Mouse (Mus musculus): ENCODE data around the gene Ccr1l1. TPM values are rescaled to one million over a fixed set of nuclear protein-coding genes. Genes with fewer than 3 reads are reported as not detected.
"Not testable (repeated sequence)": the region's sequence is repeated elsewhere in the genome, so short reads cannot be mapped to it uniquely, and the experiment has no call there.

Gene Ccr1l1
- polyA plus RNA-seq, 1 experiment from 2014 or later, result not detected

GRCm38 (mm10) chr9:123997719-123998118 lies 19.5 kb upstream of the Ccr1l1 start:
- no peak overlapping the region for H3K4me2 ChIP-seq (ENCODE audit: low read length)
- H3K9me3 ChIP-seq (ENCODE audit: control insufficient read depth, low read length), result no peaks in the 10 kb centered on the region
- no peaks in the 10 kb centered on the region for H3K4me1 ChIP-seq (ENCODE audit: control insufficient read depth in 2 of 2, insufficient read depth in 2 of 2, low read length in 2 of 2)
- WGBS, result 48% methylated on average over 3 of the region's 3 CpGs
- no peak for ATAC-seq (ENCODE audit: insufficient number of reproducible peaks, insufficient read depth, low FRiP score, low read depth)
- H3K36me3 ChIP-seq (ENCODE audit: control insufficient read depth, insufficient read depth, low read length), result no peaks in the 10 kb centered on the region
- no peak overlapping the region for H3K27ac ChIP-seq (replicated peaks in 1 of 2; ENCODE audit: control insufficient read depth in 1 of 2, insufficient read depth in 1 of 2, low read depth in 2 of 2, low read length in 2 of 2)
- no peak overlapping the region for H3K4me3 ChIP-seq (ENCODE audit: control insufficient read depth in 1 of 2, insufficient read depth in 1 of 2, low read depth in 1 of 2, low read length in 2 of 2)
- no peak overlapping the region for H3K9ac ChIP-seq (ENCODE audit: low read length)
- H3K27me3 ChIP-seq (ENCODE audit: control insufficient read depth, insufficient read depth, low read length), result no peaks in the 10 kb centered on the region

DNA sequence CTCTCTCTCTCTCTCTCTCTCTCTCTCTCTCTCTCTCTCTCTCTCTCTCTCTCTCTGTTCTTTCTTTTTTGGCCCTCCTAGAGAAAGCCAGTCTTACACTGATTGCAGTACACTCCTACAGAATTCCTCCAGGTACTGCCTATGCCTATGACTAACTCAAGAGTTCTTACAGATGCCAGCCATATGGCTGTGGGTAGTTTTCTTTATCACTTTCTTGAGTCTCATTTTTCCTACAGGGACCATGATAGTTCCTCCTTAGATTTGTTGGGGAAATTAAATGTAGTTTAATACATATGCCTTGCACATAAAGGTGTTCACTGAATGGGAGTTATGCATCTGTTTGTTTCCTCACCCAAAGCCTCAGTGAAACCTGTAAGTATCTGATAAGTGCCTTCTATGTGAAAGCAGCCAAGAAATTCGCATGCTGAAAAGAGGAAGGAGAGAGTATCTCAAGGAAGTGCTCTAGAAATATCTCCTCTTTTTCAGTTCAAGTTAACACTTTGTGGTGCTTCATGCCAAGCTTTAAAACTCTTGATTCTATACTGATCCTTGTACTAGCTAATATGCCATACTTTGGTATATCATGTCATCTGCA lies 13.2 kb upstream of the Ccr1l1 start:
- Histone ChIP-seq H3K4me2 (ENCODE audit: low read length) (no peak overlapping the region), H3K9me3 (ENCODE audit: control insufficient read depth, low read length) (no peaks in the 10 kb centered on the region), H3K4me1 (ENCODE audit: control insufficient read depth in 2 of 2, insufficient read depth in 2 of 2, low read length in 2 of 2) (no peaks in the 10 kb centered on the region), H3K27me3 (ENCODE audit: control insufficient read depth, insufficient read depth, low read length) (no peaks in the 10 kb centered on the region), H3K27ac (replicated peaks in 1 of 2; ENCODE audit: control insufficient read depth in 1 of 2, insufficient read depth in 1 of 2, low read depth in 2 of 2, low read length in 2 of 2) (no peak overlapping the region), H3K4me3 (ENCODE audit: control insufficient read depth in 1 of 2, insufficient read depth in 1 of 2, low read depth in 1 of 2, low read length in 2 of 2) (no peak overlapping the region), H3K9ac (ENCODE audit: low read length) (no peak overlapping the region), H3K36me3 (ENCODE audit: control insufficient read depth, insufficient read depth, low read length) (no peaks in the 10 kb centered on the region)
- ATAC-seq (ENCODE audit: insufficient number of reproducible peaks, insufficient read depth, low FRiP score, low read depth), result no peak
- WGBS, result 27% methylated on average over 1 of the region's 1 CpGs

DNA sequence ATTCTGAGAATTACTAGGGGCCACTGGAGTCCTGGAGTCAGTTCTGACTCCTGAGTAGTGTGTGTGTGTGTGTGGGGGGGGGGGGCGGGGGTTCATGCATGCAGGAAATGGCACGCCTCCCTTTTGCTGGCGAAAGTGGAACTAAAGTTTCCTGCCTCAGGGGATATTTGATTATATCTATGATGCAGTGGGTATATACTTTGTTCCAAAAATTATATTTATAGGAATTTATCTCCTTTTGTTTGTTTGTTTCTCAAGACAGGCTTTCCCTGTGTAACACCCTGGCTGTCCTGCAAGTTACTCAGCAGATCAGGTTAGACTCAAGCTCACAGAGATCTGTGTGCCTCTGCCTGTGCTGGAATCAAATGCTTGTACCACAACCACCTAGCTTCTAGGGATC lies 11.5 kb upstream of the Ccr1l1 start:
- H3K27me3 ChIP-seq (ENCODE audit: control insufficient read depth, insufficient read depth, low read length), result no peaks in the 10 kb centered on the region
- H3K36me3 ChIP-seq (ENCODE audit: control insufficient read depth, insufficient read depth, low read length), result no peaks in the 10 kb centered on the region
- no peak overlapping the region for H3K27ac ChIP-seq (replicated peaks in 1 of 2; ENCODE audit: control insufficient read depth in 1 of 2, insufficient read depth in 1 of 2, low read depth in 2 of 2, low read length in 2 of 2)
- no peaks in the 10 kb centered on the region for H3K4me1 ChIP-seq (ENCODE audit: control insufficient read depth in 2 of 2, insufficient read depth in 2 of 2, low read length in 2 of 2)
- no peak overlapping the region for H3K4me2 ChIP-seq (ENCODE audit: low read length)
- no peaks in the 10 kb centered on the region for H3K9me3 ChIP-seq (ENCODE audit: control insufficient read depth, low read length)
- 55% methylated on average over 3 of the region's 3 CpGs for WGBS
- H3K4me3 ChIP-seq (ENCODE audit: control insufficient read depth in 1 of 2, insufficient read depth in 1 of 2, low read depth in 1 of 2, low read length in 2 of 2), result no peak overlapping the region
- H3K9ac ChIP-seq (ENCODE audit: low read length), result no peak overlapping the region
- ATAC-seq (ENCODE audit: insufficient number of reproducible peaks, insufficient read depth, low FRiP score, low read depth), result no peak

DNA sequence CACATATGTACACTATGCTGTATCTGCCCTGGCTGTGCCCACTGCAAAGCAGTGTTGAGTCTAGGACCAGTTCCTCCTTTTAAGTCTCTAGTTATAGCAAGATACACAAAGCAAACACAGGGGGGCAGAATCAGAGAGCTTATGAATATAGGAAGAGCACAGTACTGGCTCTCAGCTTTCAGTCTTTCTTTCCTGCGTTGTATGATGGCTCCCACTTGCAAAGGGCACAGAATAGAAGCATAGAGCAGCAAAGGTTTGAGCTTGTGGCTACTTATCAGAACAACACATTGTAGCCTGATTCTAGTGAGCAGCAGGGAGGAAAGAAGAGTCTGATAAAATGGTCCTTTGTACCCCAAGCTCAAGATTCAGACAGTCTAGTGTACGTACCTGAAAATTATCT lies 8.0 kb upstream of the Ccr1l1 start:
- Histone ChIP-seq H3K36me3 (ENCODE audit: control insufficient read depth, insufficient read depth, low read length) (no peaks in the 10 kb centered on the region), H3K4me2 (ENCODE audit: low read length) (no peak overlapping the region), H3K27ac (replicated peaks in 1 of 2; ENCODE audit: control insufficient read depth in 1 of 2, insufficient read depth in 1 of 2, low read depth in 2 of 2, low read length in 2 of 2) (no peak overlapping the region), H3K27me3 (ENCODE audit: control insufficient read depth, insufficient read depth, low read length) (no peaks in the 10 kb centered on the region), H3K4me3 (ENCODE audit: control insufficient read depth in 1 of 2, insufficient read depth in 1 of 2, low read depth in 1 of 2, low read length in 2 of 2) (no peak overlapping the region), H3K9me3 (ENCODE audit: control insufficient read depth, low read length) (no peaks in the 10 kb centered on the region), H3K4me1 (ENCODE audit: control insufficient read depth in 2 of 2, insufficient read depth in 2 of 2, low read length in 2 of 2) (no peaks in the 10 kb centered on the region), H3K9ac (ENCODE audit: low read length) (no peak overlapping the region)
- ATAC-seq (ENCODE audit: insufficient number of reproducible peaks, insufficient read depth, low FRiP score, low read depth), result no peak
- WGBS, result 69% methylated on average over 2 of the region's 2 CpGs

GRCm38 (mm10) chr9:123984943-123985342 lies 6.7 kb upstream of the Ccr1l1 start:
- no peak overlapping the region for H3K9ac ChIP-seq (ENCODE audit: low read length)
- no peak overlapping the region for H3K27ac ChIP-seq (replicated peaks in 1 of 2; ENCODE audit: control insufficient read depth in 1 of 2, insufficient read depth in 1 of 2, low read depth in 2 of 2, low read length in 2 of 2)
- no peak overlapping the region for H3K4me2 ChIP-seq (ENCODE audit: low read length)
- H3K27me3 ChIP-seq (ENCODE audit: control insufficient read depth, insufficient read depth, low read length), result no peaks in the 10 kb centered on the region
- no peaks in the 10 kb centered on the region for H3K36me3 ChIP-seq (ENCODE audit: control insufficient read depth, insufficient read depth, low read length)
- no peak for ATAC-seq (ENCODE audit: insufficient number of reproducible peaks, insufficient read depth, low FRiP score, low read depth)
- H3K9me3 ChIP-seq (ENCODE audit: control insufficient read depth, low read length), result no peaks in the 10 kb centered on the region
- no peak overlapping the region for H3K4me3 ChIP-seq (ENCODE audit: control insufficient read depth in 1 of 2, insufficient read depth in 1 of 2, low read depth in 1 of 2, low read length in 2 of 2)
- no peaks in the 10 kb centered on the region for H3K4me1 ChIP-seq (ENCODE audit: control insufficient read depth in 2 of 2, insufficient read depth in 2 of 2, low read length in 2 of 2)

- Histone ChIP-seq H3K27ac (replicated peaks in 1 of 2; ENCODE audit: control insufficient read depth in 1 of 2, insufficient read depth in 1 of 2, low read depth in 2 of 2, low read length in 2 of 2) (no peak overlapping the region), H3K9me3 (ENCODE audit: control insufficient read depth, low read length) (no peaks in the 10 kb centered on the region), H3K27me3 (ENCODE audit: control insufficient read depth, insufficient read depth, low read length) (no peaks in the 10 kb centered on the region), H3K4me2 (ENCODE audit: low read length) (no peak overlapping the region), H3K4me1 (ENCODE audit: control insufficient read depth in 2 of 2, insufficient read depth in 2 of 2, low read length in 2 of 2) (no peaks in the 10 kb centered on the region), H3K36me3 (ENCODE audit: control insufficient read depth, insufficient read depth, low read length) (no peaks in the 10 kb centered on the region), H3K9ac (ENCODE audit: low read length) (no peak overlapping the region), H3K4me3 (ENCODE audit: control insufficient read depth in 1 of 2, insufficient read depth in 1 of 2, low read depth in 1 of 2, low read length in 2 of 2) (no peak overlapping the region)
- 71% methylated on average over 1 of the region's 1 CpGs for WGBS
- ATAC-seq (ENCODE audit: insufficient number of reproducible peaks, insufficient read depth, low FRiP score, low read depth), result no peak
Measured at GRCm38 (mm10) chr9:123982720-123983119, 4.5 kb upstream of the Ccr1l1 start.

DNA sequence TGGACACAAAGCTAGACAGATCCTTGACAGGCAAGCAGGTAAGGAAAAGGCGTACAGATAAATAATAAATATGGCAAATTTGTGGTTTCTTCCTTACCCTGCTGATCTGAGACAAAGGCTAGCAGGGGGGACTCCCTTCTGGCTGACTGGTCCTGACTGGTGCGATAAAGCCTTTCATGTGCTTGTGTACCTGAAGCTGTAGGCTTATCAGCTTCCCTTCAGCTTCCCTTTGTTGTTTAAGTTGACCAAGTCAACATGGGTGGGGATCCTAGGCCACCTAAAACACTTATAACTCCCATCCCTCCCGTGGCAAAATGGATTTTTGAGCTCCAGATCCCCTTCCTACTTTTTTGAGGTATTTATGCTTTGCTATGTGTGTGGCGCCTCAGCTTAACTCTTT lies 3.7 kb upstream of the Ccr1l1 start:
- Histone ChIP-seq H3K4me2 (ENCODE audit: low read length) (no peak overlapping the region), H3K27me3 (ENCODE audit: control insufficient read depth, insufficient read depth, low read length) (no peaks in the 10 kb centered on the region), H3K9ac (ENCODE audit: low read length) (no peak overlapping the region), H3K4me1 (ENCODE audit: control insufficient read depth in 2 of 2, insufficient read depth in 2 of 2, low read length in 2 of 2) (no peaks in the 10 kb centered on the region), H3K4me3 (ENCODE audit: control insufficient read depth in 1 of 2, insufficient read depth in 1 of 2, low read depth in 1 of 2, low read length in 2 of 2) (no peak overlapping the region), H3K27ac (replicated peaks in 1 of 2; ENCODE audit: control insufficient read depth in 1 of 2, insufficient read depth in 1 of 2, low read depth in 2 of 2, low read length in 2 of 2) (no peak overlapping the region), H3K36me3 (ENCODE audit: control insufficient read depth, insufficient read depth, low read length) (no peaks in the 10 kb centered on the region), H3K9me3 (ENCODE audit: control insufficient read depth, low read length) (no peaks in the 10 kb centered on the region)
- WGBS, result 68% methylated on average over 4 of the region's 4 CpGs
- ATAC-seq (ENCODE audit: insufficient number of reproducible peaks, insufficient read depth, low FRiP score, low read depth), result no peak

DNA sequence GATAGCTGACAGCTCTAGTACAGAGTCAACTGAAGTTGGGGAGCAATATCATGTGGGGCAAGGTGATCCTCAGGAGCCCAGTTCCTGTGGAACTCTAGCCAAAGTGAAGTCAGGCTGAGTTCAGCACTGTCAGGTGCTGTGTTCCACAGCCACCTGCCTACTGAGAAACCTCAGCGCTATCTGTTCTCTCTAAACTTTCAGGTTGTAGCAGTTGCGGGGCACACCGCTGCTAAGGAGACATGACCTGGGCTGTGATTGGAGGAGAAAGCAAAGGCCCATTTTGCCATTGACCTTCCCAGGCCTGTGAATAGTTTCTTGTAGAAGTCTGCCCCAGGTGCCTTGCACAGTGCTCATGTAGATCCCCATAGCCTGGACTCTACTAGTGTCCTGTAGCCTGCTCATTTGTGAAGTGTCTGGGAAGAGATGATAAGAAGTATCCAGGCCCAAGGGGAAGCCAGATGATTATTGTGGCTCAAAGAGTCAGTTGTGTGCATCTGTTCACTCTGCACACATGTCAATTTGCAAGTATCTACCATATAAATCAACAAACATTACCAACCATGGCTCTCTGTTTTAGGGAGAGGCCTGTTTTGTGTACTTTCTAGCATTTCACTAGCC lies 2.8 kb upstream of the Ccr1l1 start:
- not testable (repeated sequence) for H3K9me3 ChIP-seq (ENCODE audit: control insufficient read depth, low read length); H3K27ac ChIP-seq (replicated peaks in 1 of 2; ENCODE audit: control insufficient read depth in 1 of 2, insufficient read depth in 1 of 2, low read depth in 2 of 2, low read length in 2 of 2); ATAC-seq (ENCODE audit: insufficient number of reproducible peaks, insufficient read depth, low FRiP score, low read depth); H3K27me3 ChIP-seq (ENCODE audit: control insufficient read depth, insufficient read depth, low read length); H3K9ac ChIP-seq (ENCODE audit: low read length); H3K4me1 ChIP-seq (ENCODE audit: control insufficient read depth in 2 of 2, insufficient read depth in 2 of 2, low read length in 2 of 2); H3K4me2 ChIP-seq (ENCODE audit: low read length); H3K4me3 ChIP-seq (ENCODE audit: control insufficient read depth in 1 of 2, insufficient read depth in 1 of 2, low read depth in 1 of 2, low read length in 2 of 2); H3K36me3 ChIP-seq (ENCODE audit: control insufficient read depth, insufficient read depth, low read length)
- WGBS, result no CpG with 5 or more reads among the region's 3 CpGs
